Mouse (Mus musculus): ENCODE data around the gene Cpne7. TPM values are rescaled to one million over a fixed set of nuclear protein-coding genes. Genes with fewer than 3 reads are reported as not detected.

The Cpne7 gene
- total RNA-seq, 2 experiments from 2014 or later, result 273 to 284 TPM

DNA sequence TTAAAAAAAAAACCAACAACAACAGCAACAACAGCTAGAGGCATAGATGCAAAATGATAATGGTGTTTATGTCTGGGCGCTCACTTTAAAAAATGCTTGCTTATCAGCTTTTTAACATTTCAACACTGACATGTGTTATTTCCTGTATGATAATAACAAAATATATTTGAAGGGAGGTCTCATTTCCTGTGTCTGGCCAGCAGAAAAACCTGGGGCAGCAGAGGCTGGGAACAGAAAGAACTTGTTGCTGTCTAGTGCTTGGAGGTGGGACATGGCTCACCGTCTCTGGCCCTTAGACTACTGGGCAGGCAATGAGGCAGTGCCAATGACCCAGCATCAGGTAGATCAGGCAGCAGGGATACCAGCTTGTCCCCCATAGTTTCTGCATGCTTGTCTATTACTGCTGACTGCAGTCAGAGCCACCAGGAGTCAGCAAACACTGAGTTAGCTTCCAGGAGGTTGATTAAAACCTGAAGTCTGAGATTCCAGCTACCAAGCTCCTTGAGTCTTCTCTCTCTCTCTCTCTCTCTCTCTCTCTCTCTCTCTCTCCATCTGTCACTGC is 3.2 kb upstream of the Cpne7 start:
- DNase-seq (ENCODE audit: low spot score in 2 of 2), result no peak

DNA sequence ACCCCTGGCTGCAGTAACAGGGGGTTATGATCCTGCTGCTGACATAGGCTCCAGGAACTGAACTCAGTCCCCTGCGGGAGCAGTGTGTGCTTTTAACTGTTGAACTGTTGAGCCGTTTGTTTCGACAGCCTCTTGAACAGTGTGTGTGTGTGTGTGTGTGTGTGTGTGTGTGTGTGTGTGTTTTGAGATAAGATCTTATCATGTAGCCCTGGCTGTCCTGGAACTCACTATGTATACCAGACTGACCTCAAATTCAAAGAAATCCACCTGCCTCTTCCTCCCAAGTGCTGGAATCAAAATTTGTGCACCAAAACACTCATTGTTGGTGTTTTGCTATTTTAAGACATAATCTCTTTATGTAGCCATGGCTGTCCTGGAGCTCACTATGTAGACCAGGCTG is 2.5 kb upstream of the Cpne7 start:
- no peak for DNase-seq (ENCODE audit: low spot score in 2 of 2)

DNA sequence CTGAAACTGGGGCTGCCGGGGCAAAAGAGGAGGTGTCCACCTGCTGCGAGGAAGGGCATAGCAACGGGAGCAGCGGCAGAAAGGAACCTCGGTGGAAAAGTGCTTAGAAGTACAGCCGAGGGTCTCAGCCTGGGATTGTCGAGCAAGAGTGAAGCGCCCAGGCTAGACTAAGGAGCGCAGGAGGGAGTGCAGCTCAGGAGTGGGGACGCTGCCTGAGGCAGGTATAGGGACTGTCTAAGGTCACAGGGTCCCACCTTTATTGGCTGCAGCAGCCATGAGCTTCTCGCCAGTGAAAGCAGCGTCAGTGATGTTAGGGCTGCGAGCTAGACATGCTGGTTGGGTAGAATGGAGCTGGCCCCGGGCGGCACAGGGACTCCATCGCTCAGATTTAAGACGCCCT is 570 bp downstream of the Cpne7 start:
- DNase-seq (ENCODE audit: low spot score in 2 of 2), result no peak

- no peak for DNase-seq (ENCODE audit: low spot score in 2 of 2)
Observed at GRCm38 (mm10) chr8:123122059-123122458, 4.9 kb downstream of the Cpne7 start.

- DNase-seq (ENCODE audit: low spot score in 2 of 2), result no peak
Observed at GRCm38 (mm10) chr8:123122670-123123069, 5.5 kb downstream of the Cpne7 start.

GRCm38 (mm10) chr8:123126193-123126816 is 9.1 kb downstream of the Cpne7 start:
- DNase-seq (ENCODE audit: low spot score in 2 of 2), result no peak

GRCm38 (mm10) chr8:123131041-123131440 is 13.9 kb downstream of the Cpne7 start:
- no peak for DNase-seq (ENCODE audit: low spot score in 2 of 2)

DNA sequence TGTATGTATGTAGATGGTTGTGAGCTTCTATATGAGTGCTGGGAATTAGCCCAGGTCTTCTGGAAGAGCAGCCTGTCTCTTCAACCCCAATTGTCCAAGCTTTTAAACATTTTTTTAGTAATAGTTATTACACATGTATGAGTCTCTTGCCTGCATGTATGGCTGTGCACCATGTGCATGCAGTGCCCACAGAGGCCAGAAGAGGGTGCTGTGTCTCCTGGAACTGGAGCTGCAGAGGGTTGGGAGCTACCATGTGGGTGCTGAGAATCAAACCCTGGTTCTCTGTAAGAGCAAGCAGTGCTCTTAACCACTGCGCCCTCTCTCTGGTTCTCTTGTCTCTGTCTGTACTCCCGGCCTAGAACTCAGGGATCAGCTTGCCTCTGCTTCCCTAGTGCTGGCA is 15.8 kb downstream of the Cpne7 start:
- DNase-seq (ENCODE audit: low spot score in 2 of 2), result no peak

DNA sequence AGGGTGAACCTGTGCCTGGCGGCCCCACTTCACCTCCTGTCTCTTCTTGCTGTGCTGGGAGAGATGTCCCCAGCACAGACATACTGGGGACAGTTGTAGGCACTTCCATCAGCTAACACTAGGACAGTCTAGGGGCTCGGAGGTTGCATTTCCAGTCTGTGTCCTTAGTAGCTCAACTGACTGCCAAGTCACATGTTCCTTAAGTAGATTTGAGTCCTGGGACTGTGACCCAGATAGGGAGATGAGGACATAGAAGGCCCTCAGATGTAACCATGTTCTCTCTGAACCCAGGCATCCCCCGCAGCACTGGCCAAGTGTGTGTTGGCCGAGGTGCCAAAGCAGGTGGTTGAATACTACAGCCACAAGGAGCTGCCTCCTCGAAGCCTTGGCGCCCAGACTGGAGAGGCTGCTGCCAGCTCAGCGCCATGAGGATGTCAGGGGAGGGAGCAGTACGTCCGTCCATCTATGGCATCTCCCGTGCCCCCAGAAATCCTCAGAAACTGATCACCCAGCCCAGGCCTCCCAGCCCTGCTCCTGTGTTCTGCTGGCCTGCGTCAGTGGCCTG is 17.1 kb downstream of the Cpne7 start:
- DNase-seq (ENCODE audit: low spot score in 2 of 2), result no peak

DNA sequence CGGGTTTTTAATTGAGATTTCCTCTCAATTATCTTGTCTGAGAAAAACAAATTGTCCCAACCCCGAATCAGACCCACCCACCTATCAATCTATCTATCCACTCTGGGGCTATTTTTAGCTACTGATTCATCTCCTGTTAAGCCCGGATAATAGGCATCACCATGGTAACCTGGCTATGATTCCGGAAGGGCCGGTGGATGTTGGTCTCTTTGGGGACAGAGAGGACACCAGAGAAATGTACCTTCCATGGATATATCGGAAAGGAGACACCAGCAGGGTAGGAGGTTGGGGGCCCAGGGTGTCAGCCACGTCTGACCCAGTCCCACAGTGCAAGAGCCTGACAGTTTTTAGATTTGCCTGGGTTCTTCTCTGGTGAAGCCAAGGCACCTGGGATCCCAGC is 18.2 kb downstream of the Cpne7 start:
- peak in 1 of 2 experiments; percentile 49 for DNase-seq (ENCODE audit: low spot score in 2 of 2)

DNA sequence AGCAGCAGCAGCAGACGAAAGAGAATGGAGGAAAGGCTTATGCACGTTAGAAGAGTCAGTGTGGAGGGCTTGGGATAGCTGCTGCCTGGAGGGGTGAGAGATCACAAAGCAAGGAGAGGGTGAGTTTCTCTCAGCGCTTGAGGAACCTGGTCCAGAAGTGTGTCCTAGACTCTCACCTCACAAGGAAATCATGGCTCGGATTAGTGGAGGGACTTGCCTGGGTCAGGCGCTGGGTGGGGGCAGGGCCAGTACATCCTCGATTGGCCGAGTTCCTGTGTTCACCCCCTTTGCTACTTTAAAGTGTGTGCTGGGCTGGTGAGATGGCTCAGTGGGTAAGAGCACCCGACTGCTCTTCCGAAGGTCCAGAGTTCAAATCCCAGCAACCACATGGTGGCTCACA is 18.6 kb downstream of the Cpne7 start:
- DNase-seq (ENCODE audit: low spot score in 2 of 2), result no peak

GRCm38 (mm10) chr8:123136287-123136686 is 19.1 kb downstream of the Cpne7 start:
- DNase-seq (ENCODE audit: low spot score in 2 of 2), result no peak

DNA sequence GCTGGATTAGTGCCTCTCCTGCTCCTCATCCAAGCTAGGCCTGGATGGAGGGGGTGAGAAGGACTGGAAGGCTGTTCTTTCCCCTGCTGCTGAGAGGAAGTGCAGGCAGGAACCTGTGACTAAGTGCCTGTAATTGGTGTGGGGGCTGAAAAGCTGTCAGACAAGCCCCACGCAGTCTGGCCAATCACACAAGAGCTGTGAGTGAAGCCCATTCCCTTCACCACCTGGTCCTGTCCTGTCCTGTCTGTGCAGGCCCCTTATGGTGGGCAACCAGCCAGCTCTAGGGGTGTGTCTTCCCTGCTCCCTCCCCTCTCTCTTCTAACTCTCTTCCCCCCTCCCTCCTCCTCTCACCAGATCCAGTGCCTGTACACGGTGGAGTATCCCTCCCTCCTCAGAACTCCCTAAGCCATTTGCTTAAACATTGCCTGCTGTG is 20.5 kb downstream of the Cpne7 start:
- DNase-seq (ENCODE audit: low spot score in 2 of 2), result peak; percentile 73 to 75

DNA sequence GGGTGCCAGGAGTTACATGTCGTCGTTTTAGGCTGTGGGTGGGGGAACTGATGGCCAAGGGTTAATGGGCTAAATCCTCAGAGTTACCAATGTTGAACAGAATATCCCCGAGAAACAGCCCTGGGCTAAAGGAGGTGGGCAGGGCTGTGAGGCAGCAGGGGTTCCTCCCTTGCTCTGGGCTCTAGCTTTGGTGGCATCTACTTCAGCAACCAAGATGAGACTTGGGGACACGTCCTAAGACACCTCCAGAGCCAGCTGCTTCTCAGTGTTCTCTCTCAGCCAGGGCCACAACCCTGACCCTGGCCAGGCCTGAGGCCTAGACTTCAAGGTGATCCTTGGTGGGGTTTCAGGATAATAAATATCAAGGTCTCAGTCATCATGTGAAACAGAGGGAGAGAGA is 21.6 kb downstream of the Cpne7 start:
- DNase-seq (ENCODE audit: low spot score in 2 of 2), result no peak

- peak; percentile 74 to 82 for DNase-seq (ENCODE audit: low spot score in 2 of 2)
Observed at GRCm38 (mm10) chr8:123141741-123142462, 24.7 kb downstream of the Cpne7 start.

DNA sequence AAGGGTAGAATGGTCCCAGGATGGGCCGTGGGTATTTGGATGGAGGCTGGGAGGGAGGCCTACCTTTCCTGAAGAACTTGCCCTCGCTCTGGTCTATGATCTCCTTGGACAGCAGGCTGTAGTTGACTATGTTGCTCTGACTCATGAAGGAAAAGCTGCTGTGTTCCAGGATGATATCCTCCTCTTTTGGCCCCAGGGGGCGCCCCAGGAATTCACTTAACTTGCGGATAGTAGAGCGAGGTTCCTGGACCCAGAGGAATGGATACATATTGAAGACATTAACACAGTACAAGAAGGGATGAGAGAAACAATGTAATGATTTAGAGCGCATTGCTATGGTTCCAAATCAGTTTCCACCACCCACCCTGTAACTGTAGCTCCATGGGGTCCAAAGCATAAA is 28.1 kb downstream of the Cpne7 start:
- DNase-seq (ENCODE audit: low spot score in 2 of 2), result no peak

DNA sequence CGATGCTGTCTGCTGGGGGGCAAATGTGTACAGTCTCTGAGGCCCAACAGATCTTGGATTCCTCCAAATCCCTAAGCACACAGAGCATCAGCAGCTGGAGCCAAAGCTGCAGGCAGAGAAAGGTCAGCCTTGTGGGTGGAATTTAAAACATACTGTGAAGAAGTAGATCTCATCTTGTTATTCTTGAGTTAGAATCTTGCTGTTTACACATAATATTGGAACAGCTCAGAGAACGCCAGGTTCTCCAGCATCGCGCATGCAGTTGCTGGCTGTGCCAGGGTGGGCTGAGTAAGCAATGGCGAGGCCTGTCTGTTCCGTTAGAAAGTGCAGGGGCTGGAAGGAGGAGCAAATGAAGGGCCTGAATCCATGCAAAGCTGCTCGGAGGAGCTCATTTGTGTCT is 29.2 kb downstream of the Cpne7 start:
- DNase-seq (ENCODE audit: low spot score in 2 of 2), result peak; percentile 54 to 76

DNA sequence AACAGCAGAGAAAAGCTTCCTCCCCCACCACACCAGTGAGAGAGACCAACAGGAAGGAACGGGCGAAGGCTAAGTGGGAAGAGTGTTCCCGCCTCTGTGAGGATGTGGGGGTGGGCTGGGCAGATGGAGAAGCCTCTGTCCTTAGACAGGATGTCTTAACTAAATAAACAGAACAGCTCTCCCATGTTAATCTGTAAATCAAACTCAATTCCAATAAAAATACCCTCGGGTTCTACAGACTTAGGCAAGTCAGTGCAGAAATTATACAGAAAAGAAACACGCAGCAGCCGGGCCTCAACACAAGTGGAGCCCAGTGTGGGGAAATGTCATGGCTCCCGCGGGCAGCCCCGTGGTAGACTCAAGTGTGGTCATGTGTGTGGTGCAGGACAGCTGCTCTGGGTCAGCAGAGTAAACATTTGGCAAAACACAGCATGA is 33.6 kb downstream of the Cpne7 start:
- peak; percentile 58 to 71 for DNase-seq (ENCODE audit: low spot score in 2 of 2)

DNA sequence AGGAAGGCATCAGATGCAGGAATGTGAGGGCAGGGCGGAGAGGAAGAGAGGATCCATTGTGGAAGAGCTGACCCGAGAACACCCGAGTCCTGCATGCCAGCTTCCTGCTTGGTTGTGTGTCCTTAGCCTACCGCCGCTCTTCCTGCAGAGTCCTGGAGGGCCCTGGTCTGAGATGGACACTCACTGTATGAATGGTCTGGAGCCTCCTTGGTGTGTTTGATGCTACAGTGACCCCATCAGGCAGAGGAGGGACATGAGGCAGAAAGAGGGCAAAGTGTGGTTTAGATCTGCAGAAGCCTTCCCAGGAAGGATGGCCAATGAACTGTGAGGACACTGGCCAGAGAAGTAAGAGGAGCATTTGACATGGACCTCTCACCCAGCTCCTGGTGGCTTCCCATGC is 38.0 kb downstream of the Cpne7 start:
- no peak for DNase-seq (ENCODE audit: low spot score in 2 of 2)

DNA sequence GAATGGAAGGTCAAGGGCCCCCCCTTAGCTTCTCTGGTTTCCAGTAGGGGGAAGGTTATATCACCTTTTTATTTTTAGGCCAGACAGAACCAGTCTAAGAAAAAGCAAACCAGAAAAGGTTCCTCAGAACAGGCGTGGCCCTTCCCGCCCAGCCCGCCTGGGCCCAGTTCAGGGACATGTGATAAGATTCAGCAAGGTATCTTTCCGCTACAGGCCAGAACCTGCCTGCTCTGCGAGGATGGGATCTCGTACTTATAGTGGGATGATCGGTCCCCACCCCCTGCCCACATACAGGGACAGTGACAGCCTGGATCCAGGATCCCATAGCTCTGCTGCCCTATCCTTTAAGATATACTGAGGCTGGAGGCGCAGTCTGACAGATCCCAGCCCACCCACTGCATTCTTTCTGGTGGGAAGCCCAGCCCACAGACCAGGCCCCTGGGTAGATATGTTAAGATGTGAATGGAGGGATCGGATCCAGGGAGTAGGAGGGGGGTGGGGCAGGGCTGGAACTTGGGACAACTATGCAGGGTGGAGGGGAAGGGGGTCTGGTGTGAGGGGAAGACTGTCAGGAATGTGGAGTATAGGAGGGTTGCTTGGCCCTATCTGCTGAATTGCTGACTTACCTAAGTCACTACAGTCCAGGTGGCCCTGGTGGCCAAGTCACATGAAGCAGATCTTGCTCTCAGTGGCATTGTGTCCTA is 39.0 kb downstream of the Cpne7 start:
- no peak for DNase-seq (ENCODE audit: low spot score in 2 of 2)

DNA sequence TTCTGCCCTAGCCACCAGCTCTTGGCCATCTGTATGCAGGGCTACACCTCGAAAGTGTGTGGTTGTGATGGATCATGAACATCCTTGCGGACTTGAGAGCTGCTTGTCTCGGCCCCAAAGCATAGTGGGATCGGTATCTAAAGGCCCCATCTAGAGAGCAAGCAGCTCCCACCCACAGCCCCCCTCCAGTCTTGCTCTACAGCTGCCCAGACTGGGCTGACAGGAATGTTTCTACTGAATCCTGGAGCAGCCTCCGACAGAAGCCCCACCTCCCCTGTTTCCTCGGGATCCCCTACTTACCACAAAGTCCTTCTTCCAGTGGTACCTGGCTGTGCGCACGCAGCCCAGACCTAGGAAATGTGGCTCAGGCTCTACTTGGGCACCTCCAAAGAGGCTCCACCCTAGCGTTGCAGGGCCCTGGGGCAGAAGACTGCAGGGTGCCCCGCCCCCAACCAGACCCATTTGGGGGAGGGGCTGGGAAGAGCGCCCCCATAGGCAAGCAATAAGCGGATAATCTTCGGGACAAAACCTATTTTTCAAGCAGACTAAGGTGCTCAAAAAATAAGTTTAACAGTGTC is 40.8 kb downstream of the Cpne7 start, which contains the start of gene Sult5a1:
Gene Sult5a1 (minus strand): TSS at position 428 of the 578 bp plus-strand sequence.
- DNase-seq (ENCODE audit: low spot score in 2 of 2), result no peak
